Mouse (Mus musculus) neural tube, embryonic 12.5 days (tissue): ENCODE data around the gene Sqstm1. TPM values are rescaled to one million over a fixed set of nuclear protein-coding genes. Genes with fewer than 3 reads are reported as not detected.
A peak's percentile ranks its signal among the peaks of the same experiment; 100 is the strongest.

Experiments
- ATAC-seq: fragments of 200-750 bp; cut with Nextera tagmentation; 2 replicates; pipeline ENCODE4 v1.8.0; 2017; ENCODE audit warnings: low read depth, mild to moderate bottlenecking, moderate TSS enrichment, moderate library complexity; ENCODE audit not compliant: low FRiP score
- H3K27ac ChIP-seq: fragments of 300-500 bp; sonication (generic); 2 replicates; pipeline ENCODE4 v1.5.1; 2016
- H3K27me3 ChIP-seq: fragments of 300-500 bp; sonication (generic); replicated peaks from 2 replicates; pipeline ENCODE4 v1.6.1; 2016; ENCODE audit warnings: mild to moderate bottlenecking
- H3K36me3 ChIP-seq: fragments of 300-500 bp; sonication (generic); 2 replicates; pipeline ENCODE4 v1.6.1; 2016; ENCODE audit warnings: mild to moderate bottlenecking
- H3K4me1 ChIP-seq: fragments of 300-500 bp; sonication (generic); 2 replicates; pipeline ENCODE4 v1.6.1; 2016
- H3K4me2 ChIP-seq: fragments of 300-500 bp; sonication (generic); replicated peaks from 2 replicates; pipeline ENCODE4 v1.6.1; 2016; ENCODE audit warnings: mild to moderate bottlenecking
- H3K4me3 ChIP-seq: fragments of 300-500 bp; sonication (generic); 2 replicates; pipeline ENCODE4 v1.5.1; 2016
- H3K9ac ChIP-seq: fragments of 300-500 bp; sonication (generic); 2 replicates; pipeline ENCODE4 v1.6.1; 2016; ENCODE audit warnings: mild to moderate bottlenecking
- H3K9me3 ChIP-seq: fragments of 300-500 bp; sonication (generic); 2 replicates; pipeline ENCODE4 v1.6.1; 2016; ENCODE audit warnings: mild to moderate bottlenecking
- WGBS: fragments of 180-500 bp; shearing (Covaris S2); methylation state at CpG from one replicate; pipeline ENCODE4 v1.1.7; 2016; 5-methylcytosine and 5-hydroxymethylcytosine counted together
- polyA plus RNA-seq: library from polyadenylated mRNA; unstranded; fragments of >200 nt; fragmentation: Nextera tagmentation; extraction: Ambion mirVana; gene quantifications from 2 replicates; pipeline ENCODE4 v1.2.1, GENCODE M21; 2016

The Sqstm1 gene
- polyA plus RNA-seq, 1 experiment from 2014 or later: 241 TPM

DNA sequence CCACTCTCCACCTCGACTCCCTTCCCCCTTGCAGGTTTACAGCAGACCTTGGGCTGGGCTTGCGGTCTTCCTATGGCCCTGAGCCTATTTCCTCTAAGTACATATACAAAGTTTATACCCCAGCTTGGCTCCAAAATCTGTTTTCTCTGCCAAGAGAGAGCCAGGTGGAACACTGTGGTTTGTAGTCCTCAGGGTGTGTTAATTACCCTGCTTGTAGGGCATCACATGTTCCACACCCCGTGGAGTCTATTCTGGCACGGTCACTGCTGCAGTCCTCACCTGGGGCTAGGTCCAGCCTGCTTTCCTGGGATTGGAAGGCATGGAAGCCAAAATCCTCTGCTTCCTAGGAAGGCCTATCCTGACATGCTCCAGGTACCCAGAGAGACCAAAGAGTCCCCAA lies 17.1 kb upstream of the Sqstm1 start:
- 90% methylated on average over 4 of the region's 4 CpGs for WGBS

DNA sequence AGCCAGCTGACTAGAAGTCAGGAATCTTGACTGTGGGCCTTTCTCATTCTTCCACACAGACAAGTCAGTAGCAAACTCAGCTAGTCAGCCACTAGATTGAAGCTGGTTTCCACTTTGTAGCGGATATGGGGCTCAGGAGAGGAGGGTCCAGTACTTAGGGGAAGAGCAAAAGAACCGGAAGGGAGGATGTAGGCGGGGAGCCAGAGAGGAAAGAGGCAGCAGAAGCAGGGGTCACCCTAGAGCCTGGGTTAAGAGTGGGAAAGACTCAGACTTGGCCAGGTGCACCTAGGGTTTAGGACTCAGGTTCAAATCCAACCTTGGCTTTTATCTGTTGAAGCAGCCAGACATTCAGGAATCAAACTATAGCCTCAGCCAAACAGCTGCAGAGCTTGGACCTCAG lies 16.6 kb upstream of the Sqstm1 start:
- Histone ChIP-seq H3K4me1 (peaks cover 46% of the 10 kb centered on the region), H3K9me3 (no peaks in the 10 kb centered on the region), H3K4me2 (peak overlapping the region; percentile 90), H3K4me3 (no peak overlapping the region), H3K36me3 (peaks cover 17% of the 10 kb centered on the region; the same call in 1 of the 2 replicates), H3K9ac (0 out of 2 replicates have a peak overlapping the region, but pooled peaks have one; percentile 99), H3K27me3 (peaks cover 7% of the 10 kb centered on the region; the same call in 1 of the 2 replicates), H3K27ac (no peak overlapping the region)
- no peak for ATAC-seq
- 86% methylated on average over 3 of the region's 3 CpGs for WGBS

More for the DNA sequence above, 17.1 kb upstream of the Sqstm1 start:
- Histone ChIP-seq H3K4me2 (peak overlapping the region; percentile 90; the same call in 1 of the 2 replicates), H3K4me1 (peaks cover 46% of the 10 kb centered on the region), H3K27me3 (peaks cover 7% of the 10 kb centered on the region; the same call in 1 of the 2 replicates), H3K36me3 (peaks cover 22% of the 10 kb centered on the region), H3K4me3 (no peak overlapping the region), H3K9ac (no peak overlapping the region), H3K9me3 (no peaks in the 10 kb centered on the region), H3K27ac (no peak overlapping the region)
- no peak for ATAC-seq

DNA sequence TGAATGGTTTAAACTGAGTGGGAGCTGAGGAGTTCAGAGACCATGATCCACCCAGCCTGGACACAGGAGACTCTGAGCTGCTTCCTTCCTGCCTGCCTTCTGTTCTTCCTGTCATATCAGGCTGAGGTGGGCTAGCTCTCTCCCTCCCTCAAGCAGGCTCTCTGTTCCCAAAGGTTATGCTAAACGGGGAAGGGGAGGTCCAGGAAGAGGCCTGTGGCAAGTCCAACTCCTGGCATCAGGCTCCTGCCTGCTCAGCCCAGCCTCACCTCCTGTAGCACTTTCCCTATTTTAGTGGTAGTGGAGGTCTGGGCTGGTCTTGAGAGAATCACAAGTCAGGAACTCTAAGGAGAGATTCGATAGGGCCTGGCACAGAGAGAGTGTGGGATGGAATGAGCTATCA lies 15.8 kb upstream of the Sqstm1 start:
- Histone ChIP-seq H3K27me3 (peaks cover 7% of the 10 kb centered on the region; the same call in 1 of the 2 replicates), H3K9ac (peak overlapping the region; percentile 99), H3K9me3 (no peaks in the 10 kb centered on the region), H3K4me2 (peak overlapping the region; percentile 90), H3K4me1 (peaks cover 46% of the 10 kb centered on the region), H3K27ac (no peak overlapping the region), H3K4me3 (peak overlapping the region; percentile 96), H3K36me3 (peaks cover 9% of the 10 kb centered on the region; the same call in 1 of the 2 replicates)
- ATAC-seq: no peak
- 41% methylated on average over 2 of the region's 2 CpGs for WGBS

DNA sequence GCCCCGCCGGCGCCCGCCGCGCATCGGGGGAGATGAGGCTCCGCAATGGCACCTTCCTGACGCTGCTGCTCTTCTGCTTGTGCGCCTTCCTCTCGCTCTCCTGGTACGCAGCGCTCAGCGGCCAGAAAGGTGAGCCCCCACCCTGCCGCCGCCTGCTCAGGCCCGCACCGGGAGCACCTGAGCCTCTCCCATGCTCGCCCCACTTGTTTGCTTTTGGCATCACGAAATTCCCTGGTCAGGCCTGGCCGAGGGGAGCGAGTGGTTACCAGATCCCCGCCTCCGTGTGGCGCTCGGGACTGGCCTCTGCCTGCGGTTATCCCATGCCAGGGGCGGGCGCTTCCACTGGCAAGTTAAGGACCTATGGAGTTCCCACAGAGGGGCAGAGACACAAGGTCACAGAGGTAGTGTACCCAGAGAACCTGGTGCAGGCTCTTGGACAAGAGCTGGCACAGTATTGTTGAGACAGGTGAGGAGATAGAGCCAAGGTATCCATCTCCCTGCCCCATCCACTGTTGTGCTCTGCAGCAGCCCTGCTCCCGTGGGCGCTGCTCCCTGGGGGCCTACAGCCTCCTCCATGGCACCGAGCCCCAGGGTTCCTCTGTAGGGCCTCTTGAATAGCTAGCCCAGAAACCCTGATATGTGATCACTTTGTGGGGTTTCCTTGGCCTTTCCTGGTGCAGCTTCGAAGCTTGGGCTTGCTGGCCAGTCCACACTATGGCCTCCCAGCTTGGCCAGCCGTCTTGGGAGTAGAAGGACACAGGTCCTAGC lies 15.2 kb upstream of the Sqstm1 start:
- peak overlapping the region; percentile 96 for H3K4me3 ChIP-seq
- peak overlapping the region; percentile 99 for H3K9ac ChIP-seq
- peaks cover 5% of the 10 kb centered on the region; the same call in 1 of the 2 replicates for H3K27me3 ChIP-seq
- H3K4me1 ChIP-seq: peaks cover 44% of the 10 kb centered on the region
- WGBS: 4% methylated on average over 34 of the region's 34 CpGs
- H3K27ac ChIP-seq: peak overlapping the region; percentile 86; the same call in 1 of the 2 replicates
- no peaks in the 10 kb centered on the region for H3K9me3 ChIP-seq
- ATAC-seq: peak; percentile 36
- peaks cover 7% of the 10 kb centered on the region; the same call in 1 of the 2 replicates for H3K36me3 ChIP-seq
- peak overlapping the region; percentile 90 for H3K4me2 ChIP-seq

DNA sequence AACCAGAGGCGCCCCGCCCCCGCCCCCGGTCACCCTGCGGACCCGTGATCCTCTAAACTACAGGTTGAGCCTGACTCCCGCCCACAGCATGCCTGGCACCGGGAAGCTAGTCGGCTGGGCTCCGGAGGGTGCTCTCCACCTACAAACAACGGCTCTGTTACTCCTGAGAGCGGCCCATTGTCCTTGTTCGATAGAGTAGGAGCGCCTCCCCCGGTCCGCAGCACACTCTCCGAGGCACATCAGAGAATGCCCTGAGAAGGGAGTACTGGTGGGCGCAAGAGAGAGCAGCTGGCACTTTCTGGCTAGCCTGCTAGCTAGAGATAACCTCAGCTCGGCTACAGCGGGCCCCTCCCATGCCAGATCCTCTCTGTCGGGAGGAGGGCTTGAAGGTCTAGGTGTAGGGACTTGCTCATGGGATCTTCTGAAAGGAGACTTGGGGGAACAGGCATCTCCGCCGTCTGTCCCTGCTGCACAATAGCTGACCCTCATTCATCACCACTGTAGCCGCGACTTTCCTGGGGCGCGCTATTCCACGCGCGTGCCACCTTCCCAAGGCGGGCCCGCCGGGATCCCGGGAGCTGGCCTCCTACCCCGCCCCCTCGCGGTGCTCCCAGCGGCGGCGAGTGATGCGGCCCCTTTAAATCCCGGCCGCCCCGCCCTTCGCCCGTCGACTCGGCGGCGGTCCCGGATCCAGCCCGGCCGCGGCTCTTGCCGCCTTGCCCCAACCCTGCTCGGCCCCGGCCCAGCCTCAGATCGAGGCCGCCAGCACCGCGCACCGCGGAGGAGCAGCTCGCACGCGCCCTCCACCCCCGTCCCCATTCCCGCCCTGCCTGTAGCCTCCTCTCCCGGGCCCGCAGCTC lies 14.3 kb upstream of the Sqstm1 start:
- Histone ChIP-seq H3K9ac (peak overlapping the region; percentile 99), H3K9me3 (no peaks in the 10 kb centered on the region), H3K27me3 (no peaks in the 10 kb centered on the region; the same call in 1 of the 2 replicates), H3K4me3 (peak overlapping the region; percentile 96), H3K4me2 (peak overlapping the region; percentile 90), H3K4me1 (peaks cover 41% of the 10 kb centered on the region), H3K27ac (peak overlapping the region; percentile 86), H3K36me3 (0 out of 2 replicates have a peak, but pooled peaks cover 3% of the 10 kb centered on the region)
- WGBS: under 1% methylated on average over 70 of the region's 70 CpGs
- peak; percentile 82 for ATAC-seq

DNA sequence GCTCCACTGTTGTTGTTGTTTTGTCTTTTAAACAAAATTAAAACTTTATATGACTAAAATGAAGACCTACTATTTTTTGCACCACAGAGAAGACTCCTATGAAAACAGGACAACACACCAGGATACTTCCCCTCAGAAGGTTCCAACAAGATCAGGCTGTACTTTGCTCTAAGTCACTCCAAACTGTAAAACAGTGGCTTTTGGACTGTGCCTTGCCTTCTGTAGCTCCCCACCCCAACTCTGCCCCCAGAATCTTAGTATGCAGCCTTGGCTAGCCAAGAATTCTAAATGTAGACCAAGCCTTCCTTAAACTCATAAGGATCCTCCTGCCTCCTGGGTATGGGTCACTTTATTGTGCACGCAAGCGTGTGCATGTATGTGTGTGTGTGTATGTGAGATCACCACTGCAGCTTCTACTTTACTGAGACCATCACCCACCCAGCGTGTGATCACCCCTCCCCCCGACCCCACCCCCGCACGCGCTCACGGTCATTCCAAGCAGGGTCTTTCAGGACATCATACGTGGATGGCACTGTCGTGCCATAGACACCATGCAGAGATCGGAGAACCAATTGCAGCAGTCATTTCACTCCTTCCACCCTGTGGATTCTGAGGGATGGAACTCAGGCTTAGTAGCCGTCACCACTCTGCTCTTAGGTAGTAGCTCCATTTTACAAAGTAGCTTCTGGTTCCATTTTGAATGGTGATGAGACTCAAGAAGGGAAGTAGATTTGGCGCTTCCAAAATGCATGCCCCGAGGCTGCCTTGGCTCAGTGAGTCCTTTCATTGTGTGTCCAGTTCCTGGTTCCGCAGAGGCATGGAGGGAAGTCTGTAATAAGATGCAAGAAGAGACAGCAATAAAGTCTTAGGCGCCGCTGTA lies 13.4 kb upstream of the Sqstm1 start:
- Histone ChIP-seq H3K9me3 (no peaks in the 10 kb centered on the region), H3K4me1 (peaks cover 38% of the 10 kb centered on the region), H3K4me2 (peak overlapping the region; percentile 90), H3K36me3 (0 out of 2 replicates have a peak, but pooled peaks cover 3% of the 10 kb centered on the region), H3K27me3 (no peaks in the 10 kb centered on the region; the same call in 1 of the 2 replicates), H3K9ac (peak overlapping the region; percentile 99), H3K27ac (peak overlapping the region; percentile 86), H3K4me3 (peak overlapping the region; percentile 96)
- ATAC-seq: peak; percentile 29
- WGBS: 6% methylated on average over 17 of the region's 17 CpGs

DNA sequence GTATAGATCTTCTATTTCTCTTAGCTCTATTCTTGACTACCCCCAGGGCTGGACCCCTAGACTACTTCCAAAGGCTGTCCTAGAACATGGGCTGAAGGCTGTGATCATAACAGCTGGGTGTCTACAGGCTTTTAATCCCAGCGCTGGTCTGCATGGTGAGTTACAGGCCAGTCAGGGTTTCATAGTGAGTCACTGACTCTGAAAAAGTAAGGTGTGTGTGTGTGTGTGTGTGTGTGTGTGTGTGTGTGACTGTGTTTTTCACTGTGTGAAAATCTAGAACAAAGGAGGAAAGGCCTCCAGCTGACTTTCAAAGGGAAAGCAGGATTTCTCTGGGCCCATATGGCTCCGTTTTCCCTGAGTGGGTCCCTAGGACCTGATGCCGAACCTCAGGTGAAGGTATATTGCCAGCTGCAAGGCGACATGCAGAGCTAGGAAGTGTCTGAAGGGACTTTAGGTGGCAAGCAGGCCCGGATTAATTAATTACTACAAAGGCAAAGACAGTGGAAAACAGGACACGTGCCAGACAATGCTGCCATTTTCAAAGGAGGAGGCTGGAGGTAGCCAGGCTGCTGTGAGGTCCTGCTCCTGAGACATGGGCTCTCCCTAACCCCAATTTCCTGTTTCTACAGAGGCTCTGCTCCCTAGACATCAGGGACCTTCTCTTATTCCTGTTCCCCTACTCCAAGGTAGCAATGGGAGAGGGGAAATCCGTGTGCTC lies 12.1 kb upstream of the Sqstm1 start:
- Histone ChIP-seq H3K4me2 (peak overlapping the region; percentile 90; the same call in 1 of the 2 replicates), H3K9me3 (no peaks in the 10 kb centered on the region), H3K4me1 (peaks cover 30% of the 10 kb centered on the region), H3K27me3 (no peaks in the 10 kb centered on the region), H3K9ac (no peak overlapping the region), H3K27ac (no peak overlapping the region), H3K4me3 (no peak overlapping the region), H3K36me3 (no peaks in the 10 kb centered on the region)
- 57% methylated on average over 7 of the region's 7 CpGs for WGBS
- ATAC-seq: no peak

DNA sequence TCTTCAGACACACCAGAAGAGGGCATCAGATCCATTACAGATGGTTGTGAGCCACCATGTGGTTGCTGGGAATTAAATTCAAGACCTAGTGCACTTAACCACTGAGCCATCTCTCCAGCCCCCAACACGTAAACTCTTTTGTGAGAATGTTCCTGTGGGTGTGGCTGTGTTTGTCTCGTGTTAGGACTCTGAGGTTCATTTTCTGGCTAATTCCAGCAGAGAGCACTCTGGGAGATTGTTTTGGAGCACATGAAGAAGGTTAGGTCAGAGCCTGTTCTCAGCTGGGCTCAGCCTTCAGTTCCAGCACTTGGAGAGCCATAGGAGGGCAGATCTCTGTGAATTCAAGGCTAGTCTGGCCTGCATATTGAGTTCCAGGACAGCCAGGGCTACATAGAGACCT lies 9.2 kb upstream of the Sqstm1 start:
- WGBS: 53% methylated on average over 2 of the region's 2 CpGs
- Histone ChIP-seq H3K36me3 (no peaks in the 10 kb centered on the region), H3K9ac (no peak overlapping the region), H3K4me3 (no peak overlapping the region), H3K27ac (no peak overlapping the region), H3K4me1 (peaks cover 13% of the 10 kb centered on the region), H3K27me3 (no peaks in the 10 kb centered on the region), H3K4me2 (no peak overlapping the region), H3K9me3 (no peaks in the 10 kb centered on the region)
- no peak for ATAC-seq

DNA sequence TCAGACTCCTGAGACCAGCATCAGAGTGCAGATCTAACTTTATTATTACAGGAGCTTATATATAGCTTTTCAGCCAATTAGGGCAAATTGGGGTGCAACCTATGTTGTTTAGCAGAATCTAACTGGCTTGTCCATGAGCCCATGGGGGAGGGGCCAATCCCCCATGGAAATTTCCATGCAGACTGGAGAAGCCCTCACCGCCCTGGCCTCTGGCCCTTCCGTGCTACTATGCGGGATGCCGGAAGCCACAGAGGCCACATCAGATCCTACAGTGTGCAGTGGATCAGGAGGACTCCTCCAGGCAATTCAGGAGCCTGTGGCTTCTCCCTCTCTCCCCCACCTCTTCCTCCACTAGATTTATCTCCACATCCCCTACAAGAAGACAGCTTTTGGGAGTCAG lies 7.2 kb upstream of the Sqstm1 start:
- 76% methylated on average over 4 of the region's 4 CpGs for WGBS
- Histone ChIP-seq H3K9ac (no peak overlapping the region), H3K9me3 (no peaks in the 10 kb centered on the region), H3K4me3 (no peak overlapping the region), H3K4me2 (no peak overlapping the region), H3K27me3 (no peaks in the 10 kb centered on the region), H3K4me1 (no peaks in the 10 kb centered on the region; the same call in 1 of the 2 replicates), H3K27ac (no peak overlapping the region), H3K36me3 (no peaks in the 10 kb centered on the region)
- no peak for ATAC-seq

DNA sequence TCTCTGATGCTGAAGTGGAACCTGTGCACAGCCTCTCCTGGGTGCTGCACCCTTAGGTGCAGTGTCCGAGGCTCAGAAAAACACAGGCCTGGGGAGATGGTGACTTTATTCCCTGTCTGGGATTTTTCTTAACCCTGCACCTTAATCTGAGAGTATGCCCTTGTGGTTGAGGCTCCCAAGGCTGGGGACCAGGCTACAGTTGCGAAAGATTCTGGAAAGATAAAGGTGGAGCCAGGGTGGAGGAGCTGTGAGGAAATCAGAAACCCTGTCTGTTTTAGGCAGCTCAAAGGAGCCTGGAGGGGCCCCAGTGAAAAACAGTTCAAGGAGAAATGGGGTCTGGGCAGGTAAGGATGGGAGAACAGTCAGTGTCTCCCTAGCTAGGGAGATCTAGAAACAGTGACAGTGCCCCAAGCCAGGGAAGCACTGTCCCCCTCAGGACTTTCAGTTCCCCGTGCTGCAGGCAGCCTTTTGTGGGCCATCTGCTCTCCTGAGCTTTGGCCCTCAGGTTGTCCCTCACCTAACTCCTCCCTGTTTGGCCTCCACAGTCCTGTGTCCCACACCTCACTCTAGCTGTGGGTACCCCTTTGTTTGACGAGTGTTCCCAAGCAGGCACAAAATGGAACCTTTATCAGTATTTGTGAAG lies 6.2 kb upstream of the Sqstm1 start:
- 79% methylated on average over 4 of the region's 4 CpGs for WGBS
- H3K4me1 ChIP-seq: no peaks in the 10 kb centered on the region; the same call in 1 of the 2 replicates
- H3K36me3 ChIP-seq: no peaks in the 10 kb centered on the region
- H3K4me3 ChIP-seq: no peak overlapping the region
- H3K27me3 ChIP-seq: no peaks in the 10 kb centered on the region
- ATAC-seq: no peak
- H3K9ac ChIP-seq: no peak overlapping the region
- no peak overlapping the region for H3K27ac ChIP-seq
- no peak overlapping the region for H3K4me2 ChIP-seq
- H3K9me3 ChIP-seq: no peaks in the 10 kb centered on the region
